Mouse (Mus musculus) kidney, embryonic 14.5 days (tissue): ENCODE measurements around the gene Nme1. TPM values are rescaled to one million over a fixed set of nuclear protein-coding genes. Genes with fewer than 3 reads are reported as not detected.
"Not testable (repeated sequence)": the region's sequence is repeated elsewhere in the genome, so short reads cannot be mapped to it uniquely, and the experiment has no call there.

Source experiments
- ATAC-seq: fragments of 200-750 bp; cut with Nextera tagmentation; 2 replicates; pipeline ENCODE4 v1.8.0; 2017; ENCODE audit warnings: moderate number of reproducible peaks, mild to moderate bottlenecking, moderate TSS enrichment, moderate library complexity; ENCODE audit not compliant: low FRiP score, low TSS enrichment
- H3K27ac ChIP-seq: fragments of 300-500 bp; sonication (generic); 2 replicates; pipeline ENCODE4 v1.5.1; 2014; ENCODE audit warnings: low read depth, mild to moderate bottlenecking, low read length, moderate library complexity, mixed read lengths
- H3K27me3 ChIP-seq: fragments of 300-500 bp; sonication (generic); 2 replicates; pipeline ENCODE4 v1.6.1; 2014; ENCODE audit warnings: mild to moderate bottlenecking, low read length; ENCODE audit not compliant: control insufficient read depth, insufficient read depth
- H3K36me3 ChIP-seq: fragments of 300-500 bp; sonication (generic); 2 replicates; pipeline ENCODE4 v1.6.1; 2014; ENCODE audit warnings: low read length, mixed read lengths; ENCODE audit not compliant: control insufficient read depth, insufficient read depth
- H3K4me1 ChIP-seq: fragments of 300-500 bp; sonication (generic); 2 replicates; pipeline ENCODE4 v1.6.1; 2014; ENCODE audit warnings: low read length, mixed read lengths; ENCODE audit not compliant: control insufficient read depth, insufficient read depth
- H3K4me2 ChIP-seq: fragments of 300-500 bp; sonication (generic); replicated peaks from 2 replicates; pipeline ENCODE4 v1.6.1; 2014; ENCODE audit warnings: low read depth, mild to moderate bottlenecking, low read length
- H3K4me3 ChIP-seq: fragments of 300-500 bp; sonication (generic); 2 replicates; pipeline ENCODE4 v1.5.1; 2014; ENCODE audit warnings: mild to moderate bottlenecking, low read length
- H3K9ac ChIP-seq: fragments of 300-500 bp; sonication (generic); 2 replicates; pipeline ENCODE4 v1.6.1; 2014; ENCODE audit warnings: low read depth, mild to moderate bottlenecking, low read length, moderate library complexity
- H3K9me3 ChIP-seq: fragments of 300-500 bp; sonication (generic); 2 replicates; pipeline ENCODE4 v1.6.1; 2016; ENCODE audit warnings: low read length; ENCODE audit not compliant: control insufficient read depth
- WGBS: fragments of 180-500 bp; shearing (Covaris S2); extraction: QIAGEN DNeasy Blood & Tissue Kit; methylation state at CpG from one replicate; pipeline ENCODE4 v1.1.7; 2014; 5-methylcytosine and 5-hydroxymethylcytosine counted together
- polyA plus RNA-seq: library from polyadenylated mRNA; unstranded; fragments of >200 nt; fragmentation: Nextera tagmentation; extraction: Ambion mirVana; gene quantifications from 2 replicates; pipeline ENCODE4 v1.2.1, GENCODE M21; 2014

Gene Nme1
- polyA plus RNA-seq, 1 experiment from 2014 or later = 211 TPM

DNA sequence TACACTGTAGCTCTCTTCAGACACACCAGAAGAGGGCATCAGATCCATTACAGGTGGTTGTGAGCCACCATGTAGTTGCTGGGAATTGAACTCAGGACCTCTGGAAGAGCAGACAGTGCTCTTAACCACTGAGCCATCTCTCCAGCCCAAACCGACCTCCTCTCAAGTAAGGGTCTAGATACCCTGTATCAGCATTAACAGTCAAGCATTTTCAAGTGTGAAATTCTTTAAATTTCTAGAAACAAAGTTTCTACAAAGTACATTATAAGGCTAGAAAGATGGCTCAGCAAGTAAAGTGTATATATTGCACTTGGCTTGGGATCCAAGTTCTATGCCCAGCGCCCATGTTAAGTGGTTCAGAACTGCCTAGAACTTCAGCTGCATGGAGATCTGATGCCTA lies 53.3 kb downstream of the Nme1 start:
- WGBS = 94% methylated on average over 2 of the region's 2 CpGs

GRCm38 (mm10) chr11:93911603-93912002 lies 56.7 kb downstream of the Nme1 start:
- WGBS = 88% methylated on average over 3 of the region's 3 CpGs
- H3K9ac ChIP-seq = no peak overlapping the region
- no peak for ATAC-seq
- no peaks in the 10 kb centered on the region for H3K27me3 ChIP-seq
- no peak overlapping the region for H3K4me2 ChIP-seq
- H3K27ac ChIP-seq = no peak overlapping the region
- H3K36me3 ChIP-seq = peaks cover 79% of the 10 kb centered on the region
- H3K9me3 ChIP-seq = no peaks in the 10 kb centered on the region
- H3K4me3 ChIP-seq = no peak overlapping the region
- H3K4me1 ChIP-seq = no peaks in the 10 kb centered on the region

More for the DNA sequence above, 53.3 kb downstream of the Nme1 start:
- not testable (repeated sequence) for H3K27me3 ChIP-seq, H3K9me3 ChIP-seq, H3K4me2 ChIP-seq, ATAC-seq, H3K4me3 ChIP-seq, H3K27ac ChIP-seq, H3K9ac ChIP-seq, H3K4me1 ChIP-seq
- peaks cover 80% of the 10 kb centered on the region for H3K36me3 ChIP-seq

- Histone ChIP-seq H3K9ac (no peak overlapping the region), H3K27me3 (no peaks in the 10 kb centered on the region), H3K36me3 (peaks cover 79% of the 10 kb centered on the region), H3K4me2 (no peak overlapping the region), H3K27ac (no peak overlapping the region), H3K4me3 (no peak overlapping the region), H3K9me3 (no peaks in the 10 kb centered on the region), H3K4me1 (no peaks in the 10 kb centered on the region)
- WGBS = 90% methylated on average over 9 of the region's 9 CpGs
- ATAC-seq = no peak
Observed at GRCm38 (mm10) chr11:93908829-93909228, 59.5 kb downstream of the Nme1 start.

GRCm38 (mm10) chr11:93907839-93908238 lies 60.5 kb downstream of the Nme1 start:
- 89% methylated on average over 3 of the region's 3 CpGs for WGBS
- H3K27ac ChIP-seq = no peak overlapping the region
- peaks cover 73% of the 10 kb centered on the region for H3K36me3 ChIP-seq
- no peak overlapping the region for H3K4me2 ChIP-seq
- H3K9ac ChIP-seq = no peak overlapping the region
- no peak for ATAC-seq
- H3K27me3 ChIP-seq = no peaks in the 10 kb centered on the region
- no peaks in the 10 kb centered on the region for H3K4me1 ChIP-seq
- H3K9me3 ChIP-seq = no peaks in the 10 kb centered on the region
- H3K4me3 ChIP-seq = no peak overlapping the region

Other genes with a start within 250 kb of the Nme1 start
- 37.4 and 40.6 TPM in 2 replicates for gene Utp18, start 82.8 kb downstream of the Nme1 start, polyA plus RNA-seq
- gene Mbtd1, start 82.7 kb downstream of the Nme1 start, polyA plus RNA-seq = 28.5 and 33.4 TPM in 2 replicates
- 271 and 274 TPM in 2 replicates for gene Nme2, start 12.3 kb downstream of the Nme1 start, polyA plus RNA-seq
- gene Gm20390, start 228 bp downstream of the Nme1 start, polyA plus RNA-seq = 458 and 601 TPM in 2 replicates
- 45.6 and 55.1 TPM in 2 replicates for gene Spag9, start 27.6 kb upstream of the Nme1 start, polyA plus RNA-seq
- gene Tob1, start 242.9 kb upstream of the Nme1 start, polyA plus RNA-seq = 27.2 and 36.6 TPM in 2 replicates